Mouse (Mus musculus) stomach, adult 2 months (tissue): ENCODE results near the gene Epm2aip1. TPM values are rescaled to one million over a fixed set of nuclear protein-coding genes. Genes with fewer than 3 reads are reported as not detected.

Source experiments
- polyA plus RNA-seq: library from polyadenylated mRNA; depleted of rRNA; stranded (reverse); fragments of >200 nt; gene quantifications from 2 replicates; pipeline ENCODE4 v1.2.3, GENCODE M21; 2012; rRNA removed

Epm2aip1 gene
- polyA plus RNA-seq, result 1.2 and 1.7 TPM in 2 replicates

GRCm38 (mm10) chr9:111271434-111272160 is at the start of gene Epm2aip1, which contains the start of gene Mlh1:
Gene Epm2aip1, plus strand, starts transcription at chr9:111271929.
Gene Mlh1, minus strand, starts transcription at chr9:111271791.

GRCm38 (mm10) chr9:111311031-111311842 is 39.5 kb downstream of the Epm2aip1 start, which contains the start of gene Trank1:
Gene Trank1, plus strand, starts transcription at chr9:111311739.

Other genes with a start within 250 kb of the Epm2aip1 start
- 1.3 and 1.4 TPM in 2 replicates for gene Ccrl2, start 214.4 kb upstream of the Epm2aip1 start, polyA plus RNA-seq
- 2.6 and 3.8 TPM in 2 replicates for gene Lrrfip2, start 154.3 kb upstream of the Epm2aip1 start, polyA plus RNA-seq
- 3.4 and 4.8 TPM in 2 replicates for gene Mlh1, start 138 bp upstream of the Epm2aip1 start, polyA plus RNA-seq
- gene Trank1, start 39.8 kb downstream of the Epm2aip1 start, polyA plus RNA-seq, result 0.13 and 0.35 TPM in 2 replicates
- gene Dclk3, start 167.2 kb downstream of the Epm2aip1 start, polyA plus RNA-seq, result 0.69 and 0.70 TPM in 2 replicates